Mouse (Mus musculus) adrenal gland (tissue): ENCODE data around the gene Ccdc12.
"Not testable (repeated sequence)": the region's sequence is repeated elsewhere in the genome, so short reads cannot be mapped to it uniquely, and the experiment has no call there.

Experiments
- intact Hi-C: fragments of 180-260 bp; cut with DNase I; formaldehyde crosslinking; loops from one replicate; pipeline ENCODE4 v1.15.1; 2025

Ccdc12 gene

DNA sequence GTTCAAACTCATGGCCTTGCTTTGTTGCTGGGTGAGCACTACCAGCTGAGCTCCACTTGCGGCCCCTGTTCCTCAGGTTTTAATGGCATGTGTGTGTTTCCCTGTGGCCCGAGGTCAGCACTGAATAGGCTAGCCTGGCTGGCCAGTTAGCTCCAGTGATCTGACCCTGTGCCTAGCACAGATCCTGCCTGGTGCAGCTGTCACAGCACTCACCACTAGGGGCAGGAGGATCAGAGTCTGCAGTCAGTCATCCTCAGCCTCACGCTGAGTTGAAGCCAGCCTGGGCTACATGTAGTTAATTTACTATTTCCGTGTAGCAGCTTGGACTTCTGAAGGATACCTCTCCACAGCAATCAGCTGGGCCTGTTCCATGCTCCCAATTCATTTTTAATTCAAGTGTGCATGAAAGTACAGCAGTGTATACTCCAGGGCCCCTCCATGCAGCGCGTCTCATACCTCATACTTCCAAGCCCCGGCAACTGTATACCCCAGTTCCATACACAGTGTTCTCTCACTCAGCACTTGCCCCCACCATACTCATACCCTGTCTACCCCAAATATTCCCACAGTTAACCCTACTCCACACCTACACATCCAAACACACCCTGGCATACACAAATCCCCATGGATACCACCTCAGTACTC is 16.3 kb downstream of the Ccdc12 start:
- intact Hi-C loops = no loop called here

DNA sequence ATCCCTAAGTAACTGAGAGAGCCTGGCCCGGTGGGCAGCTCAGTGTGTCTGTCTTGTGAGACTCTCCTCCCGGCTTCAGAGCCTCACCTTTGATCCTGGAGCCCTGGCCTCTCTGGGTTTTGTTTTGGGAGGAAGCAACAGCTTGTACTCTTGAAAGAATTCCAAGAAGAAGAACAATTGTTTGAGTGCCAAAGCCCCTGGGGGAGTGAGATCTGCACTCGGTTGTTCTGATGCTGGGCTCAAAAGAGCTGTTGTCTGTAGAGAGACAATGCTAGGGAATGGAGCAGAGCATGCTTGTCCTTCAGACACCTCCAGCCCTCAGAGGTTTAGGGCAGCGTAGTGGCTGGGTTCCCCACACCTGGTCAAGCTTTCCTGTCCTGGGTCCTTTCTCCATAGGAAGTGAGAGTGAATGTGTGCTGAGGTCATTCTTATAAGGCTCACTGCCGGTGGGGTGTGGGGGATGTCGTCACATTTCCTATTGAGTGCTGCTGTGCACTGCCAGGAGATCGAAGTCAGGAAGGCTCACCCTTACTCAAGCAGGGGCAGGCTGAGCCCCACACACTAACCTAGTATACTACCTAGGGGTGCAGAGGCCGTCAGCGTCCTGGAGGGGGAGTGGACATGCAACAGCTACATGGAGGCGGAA is 16.9 kb downstream of the Ccdc12 start:
- intact Hi-C loops = no loop called here

DNA sequence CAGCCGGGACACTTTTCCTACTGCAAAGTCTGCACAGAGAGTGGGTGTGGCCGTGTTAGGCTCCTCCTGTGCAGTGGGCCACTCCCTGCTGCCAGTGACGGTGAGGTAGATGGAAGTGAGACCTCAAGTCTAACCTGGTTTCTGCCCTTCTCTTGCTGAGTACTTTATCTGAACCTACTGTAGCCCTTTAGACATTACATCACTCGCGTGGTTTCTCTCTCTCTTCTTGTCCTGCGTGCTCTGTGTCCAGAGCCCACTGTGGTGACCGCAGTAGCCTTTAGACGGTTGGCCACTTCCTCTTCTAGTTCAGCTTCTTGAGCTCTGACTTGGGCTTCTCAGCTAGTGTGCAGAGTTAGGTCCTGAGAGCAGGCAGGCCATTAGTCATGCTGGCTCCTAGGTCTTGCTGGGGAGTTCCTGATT is 20.2 kb downstream of the Ccdc12 start:
- intact Hi-C loops = no loop called here

DNA sequence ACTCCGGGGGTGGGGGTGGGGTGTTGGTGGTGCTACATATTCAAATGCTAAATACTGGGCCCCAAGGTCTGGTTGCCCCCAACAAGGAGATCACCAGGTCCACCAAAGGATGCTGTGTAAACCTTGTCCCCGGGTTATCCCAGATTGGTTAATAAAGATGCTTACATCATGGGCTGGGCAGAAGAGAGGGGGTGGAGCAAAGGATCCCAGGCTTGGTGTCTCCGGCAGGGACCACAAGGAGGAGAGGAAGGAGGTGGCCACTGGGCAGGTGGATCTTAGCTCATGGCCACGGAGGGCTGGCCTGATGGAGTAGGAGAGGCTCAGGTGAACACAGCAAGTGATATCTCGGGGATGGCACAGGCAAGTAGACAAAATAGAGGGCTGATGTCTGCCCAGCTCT is 22.6 kb downstream of the Ccdc12 start:
- intact Hi-C loops = no loop called here

DNA sequence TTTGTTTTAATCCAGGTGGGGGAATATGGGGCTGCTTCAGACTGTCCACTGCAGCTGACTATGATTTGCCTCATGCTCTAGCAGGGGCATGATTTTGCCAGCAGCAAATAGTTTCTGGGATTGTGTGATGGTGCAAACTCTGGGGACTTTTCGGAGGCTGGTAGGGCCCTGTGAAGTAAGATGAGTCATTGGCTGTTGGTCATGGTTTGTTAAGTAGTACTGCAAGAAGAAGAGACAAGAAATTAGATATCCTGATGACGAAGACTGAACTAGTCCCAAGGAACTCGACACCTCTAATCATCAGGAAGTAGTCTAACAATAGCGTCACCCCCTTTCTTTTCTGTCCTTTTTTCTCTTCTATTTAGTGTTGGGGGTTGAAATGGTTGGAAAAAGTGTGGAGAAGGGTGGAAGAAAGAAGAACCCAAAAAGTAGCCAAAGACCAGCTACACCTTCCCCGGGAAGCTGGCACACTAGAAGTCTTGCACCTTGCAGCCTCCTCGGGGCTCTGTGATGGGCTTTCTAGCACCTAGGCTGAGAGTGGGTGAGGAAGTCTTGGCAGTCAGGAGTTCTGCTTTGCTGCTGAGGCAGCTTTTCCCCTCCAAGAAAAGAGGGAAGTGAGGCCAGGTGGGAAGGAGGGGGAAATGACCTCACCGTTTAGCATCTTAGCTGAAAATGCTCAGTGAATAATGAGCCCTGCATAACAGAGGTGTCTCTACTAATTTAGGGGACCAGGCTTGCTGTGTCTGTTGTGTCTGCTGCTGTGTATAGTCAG is 24.6 kb downstream of the Ccdc12 start:
- intact Hi-C loops = no loop called here

DNA sequence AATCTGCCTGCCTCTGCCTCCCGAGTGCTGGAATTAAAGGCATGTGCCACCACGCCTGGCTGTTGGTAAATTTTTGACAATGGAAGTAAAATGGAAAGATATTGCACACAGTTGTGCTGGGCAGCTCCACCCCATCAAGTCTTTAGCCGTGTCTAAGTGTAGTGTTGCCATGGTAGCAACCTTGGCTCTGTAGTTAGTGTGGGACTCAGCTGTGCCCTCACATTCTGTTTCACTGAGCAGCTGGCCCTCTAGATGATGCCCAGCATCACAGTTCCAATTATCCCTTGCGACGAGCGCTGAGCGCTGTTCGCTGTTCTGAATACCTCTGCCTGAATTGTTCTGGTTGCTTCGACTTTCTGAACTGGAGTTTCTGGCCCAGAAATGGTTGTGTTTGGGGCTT is 25.5 kb downstream of the Ccdc12 start:
- intact Hi-C loops = no loop called here

DNA sequence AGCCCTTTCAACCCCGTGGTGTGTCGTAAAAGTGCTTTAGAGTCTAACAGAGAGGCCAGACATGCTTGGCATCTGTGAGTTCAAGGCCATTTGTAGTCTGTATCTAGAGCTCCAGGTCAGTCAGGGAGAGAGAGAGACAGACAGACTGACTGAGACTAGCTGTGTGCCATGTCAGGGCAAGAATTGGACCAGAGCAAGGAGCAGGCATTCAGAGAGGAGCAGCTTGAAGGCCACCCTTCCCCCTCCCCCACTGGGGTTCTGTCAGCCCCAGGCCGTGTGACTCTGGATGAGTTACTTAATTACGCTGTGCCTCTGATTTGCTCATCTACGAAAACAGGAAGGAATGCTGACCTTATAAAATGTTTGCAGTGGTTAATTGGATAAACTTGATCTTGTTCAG is 26.0 kb downstream of the Ccdc12 start:
- intact Hi-C loops = no loop called here

DNA sequence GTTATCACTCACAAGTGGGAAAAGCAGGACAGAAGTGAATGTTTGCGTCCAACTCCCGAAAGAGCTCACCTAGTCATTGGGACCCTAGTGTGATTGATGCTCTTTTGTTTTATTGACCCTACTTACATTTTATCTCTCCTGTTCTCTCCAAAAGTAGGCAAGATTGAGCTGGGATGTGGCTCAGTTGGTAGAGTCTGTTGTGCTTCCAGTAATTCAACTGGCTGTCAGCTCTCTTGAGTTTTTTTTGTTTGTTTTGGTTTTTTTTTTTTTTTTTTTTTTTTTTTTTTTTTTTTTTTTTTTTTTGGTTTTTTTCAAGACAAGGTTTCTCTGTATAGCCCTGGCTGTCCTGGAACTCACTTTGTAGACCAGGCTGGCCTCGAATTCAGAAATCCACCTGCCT is 26.4 kb downstream of the Ccdc12 start:
- intact Hi-C loops = not testable (repeated sequence)

DNA sequence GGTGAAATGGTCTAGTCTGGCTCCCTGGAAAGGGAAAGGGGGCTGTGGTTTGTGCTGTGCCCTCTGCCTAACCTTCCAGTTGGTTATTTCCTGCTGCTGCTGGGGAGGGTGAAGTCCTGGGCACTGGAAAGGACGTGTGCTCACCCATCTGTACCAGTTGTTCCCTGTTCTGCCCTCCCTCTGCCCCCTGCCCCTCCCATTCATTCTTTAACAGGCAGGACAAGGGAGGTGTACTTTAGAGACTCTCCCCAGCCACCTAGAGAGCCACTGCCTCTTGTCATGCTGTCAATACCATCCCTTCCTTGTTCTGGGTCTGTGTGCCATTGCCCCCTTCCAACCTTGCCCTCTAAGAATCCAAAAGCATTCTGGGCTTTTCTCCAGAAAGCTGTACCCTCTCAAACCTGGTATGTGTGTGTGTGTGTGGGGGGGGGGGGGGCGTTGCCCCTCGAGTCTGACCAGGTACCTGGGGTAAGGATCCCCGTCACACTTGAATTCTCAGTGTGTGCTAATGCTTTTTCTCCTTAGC is 27.3 kb downstream of the Ccdc12 start:
- intact Hi-C loops = no loop called here

DNA sequence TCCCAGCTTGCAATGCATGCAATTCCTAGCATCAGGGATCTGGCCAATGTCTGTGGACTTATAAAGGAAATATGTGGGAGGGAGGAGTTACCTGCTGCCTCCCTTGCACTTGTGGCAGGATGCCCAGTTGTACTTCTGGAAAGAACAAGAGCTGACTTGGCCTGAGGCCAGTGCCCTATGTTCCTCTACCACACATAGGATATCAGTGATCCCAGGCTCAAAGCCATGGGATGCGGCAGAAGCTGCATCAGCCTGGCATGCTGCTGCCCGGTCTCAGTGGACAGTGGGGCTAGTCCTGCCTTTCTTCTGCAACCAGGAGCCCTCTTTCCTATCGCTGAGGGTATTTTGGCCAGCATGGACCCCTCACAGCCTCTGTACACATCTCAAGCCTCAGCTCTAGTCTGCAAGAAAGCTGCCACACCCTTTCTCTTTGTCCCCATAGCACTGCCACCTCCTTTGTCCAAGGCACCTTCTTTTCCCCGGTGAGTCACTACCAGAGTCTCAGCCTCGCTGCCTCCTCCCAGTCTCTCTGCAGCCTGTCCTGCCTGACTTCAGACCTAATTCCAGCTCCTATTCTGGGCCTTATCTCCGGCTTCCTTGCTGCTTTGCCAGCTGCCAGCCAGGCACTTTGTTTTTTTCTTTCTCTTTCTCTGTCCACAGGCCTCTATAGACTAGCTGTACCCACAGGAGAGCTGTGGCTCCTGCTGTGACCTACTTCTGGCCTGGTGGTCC is 28.0 kb downstream of the Ccdc12 start:
- intact Hi-C loops = no loop called here

DNA sequence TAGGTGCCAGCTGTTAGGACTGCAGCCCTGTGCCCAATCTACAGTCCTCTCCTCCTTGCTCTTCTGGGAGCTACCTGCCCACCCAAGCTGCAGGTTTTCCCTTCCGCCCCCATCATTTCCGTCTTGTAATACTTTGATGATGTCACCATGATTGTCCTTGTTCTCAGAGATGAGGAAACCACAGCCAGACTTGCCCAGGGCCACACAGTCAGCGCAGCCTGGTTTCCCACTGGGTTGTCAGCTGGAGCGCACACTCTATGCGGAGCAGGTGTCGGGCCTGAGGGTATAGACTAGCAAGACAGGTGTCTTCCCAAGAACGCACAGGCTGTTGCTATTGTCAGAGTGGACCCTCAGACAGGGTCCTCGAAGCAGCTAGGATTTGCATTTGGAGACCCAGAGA is 28.9 kb downstream of the Ccdc12 start:
- intact Hi-C loops = no loop called here

DNA sequence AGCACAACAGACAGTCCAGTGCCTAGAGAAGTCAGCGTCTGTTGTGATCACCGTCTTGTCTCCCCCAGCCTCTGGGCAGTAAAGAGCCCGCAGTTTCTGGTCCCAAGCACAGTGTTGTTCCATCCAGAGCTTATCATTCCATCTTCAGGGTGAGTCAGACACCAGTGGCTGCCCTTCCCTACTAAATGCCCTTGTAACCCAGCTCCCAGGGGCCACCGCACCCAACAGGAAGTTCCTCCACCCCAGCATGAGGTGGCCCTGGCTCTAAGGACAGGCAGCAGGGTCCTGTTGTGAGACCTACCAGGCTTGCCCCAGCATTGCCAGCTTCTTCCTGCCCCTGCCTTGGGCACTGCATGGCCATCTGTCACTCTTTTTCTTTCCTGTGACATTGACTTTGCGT is 29.3 kb downstream of the Ccdc12 start:
- intact Hi-C loops = no loop called here

DNA sequence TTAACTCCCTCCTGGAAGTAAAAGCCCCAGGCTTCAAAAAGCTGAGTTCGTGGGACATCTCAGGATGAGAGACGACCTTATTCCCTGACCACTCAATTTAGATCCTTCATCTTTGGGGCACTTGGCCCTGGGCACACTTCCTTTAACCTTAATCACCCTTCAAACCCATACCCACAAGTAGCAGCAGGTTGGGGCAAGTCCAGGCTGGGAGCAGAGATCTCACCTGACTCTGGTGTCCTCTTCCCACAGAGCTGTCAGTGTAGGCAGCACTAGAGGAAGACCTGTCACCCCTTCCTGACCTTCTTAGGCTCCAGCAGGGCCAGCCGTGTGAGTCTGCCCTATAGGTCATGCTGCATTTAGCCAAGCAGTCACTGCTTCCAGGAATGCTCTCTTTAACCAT is 30.2 kb downstream of the Ccdc12 start:
- intact Hi-C loops = no loop called here

DNA sequence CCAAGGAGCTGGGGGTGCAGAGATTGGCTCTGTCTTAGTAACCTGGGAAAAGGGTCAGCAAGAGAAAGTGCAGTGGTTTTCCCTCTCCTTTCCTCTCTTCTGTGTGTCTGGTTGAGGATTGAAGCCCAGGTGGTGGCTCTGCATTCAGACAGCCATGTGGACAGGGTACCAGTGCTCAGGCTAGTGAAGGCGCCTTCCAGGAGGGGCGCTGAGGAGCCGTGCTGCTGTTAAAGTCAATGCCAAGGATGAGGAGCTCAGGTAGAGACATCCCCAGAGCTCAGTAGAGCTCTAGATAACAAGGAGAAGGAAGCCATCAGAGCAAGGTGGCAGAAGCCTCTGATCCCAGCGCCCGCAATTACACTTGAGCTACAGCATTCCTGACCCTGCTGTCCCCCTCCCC is 30.8 kb downstream of the Ccdc12 start:
- intact Hi-C loops = no loop called here

DNA sequence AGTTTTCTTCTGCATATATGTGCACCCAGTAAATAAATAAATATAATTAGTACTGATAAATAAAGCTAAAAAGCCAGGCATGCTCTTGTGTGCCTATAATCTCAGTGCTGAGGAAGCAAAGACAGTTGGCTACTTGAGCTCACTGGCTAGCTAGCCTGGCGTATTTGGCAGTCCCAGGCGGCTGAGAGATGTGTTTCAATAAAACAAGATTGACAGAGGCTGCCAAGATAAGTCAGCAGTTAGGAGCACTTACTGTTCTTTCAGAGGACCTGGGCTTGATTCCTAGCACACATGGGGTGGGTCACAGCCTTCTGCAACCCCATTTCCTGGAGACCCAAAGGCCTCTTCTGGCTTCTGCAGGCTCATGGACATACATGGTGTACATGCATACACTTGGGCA is 31.5 kb downstream of the Ccdc12 start:
- intact Hi-C loops = no loop called here

DNA sequence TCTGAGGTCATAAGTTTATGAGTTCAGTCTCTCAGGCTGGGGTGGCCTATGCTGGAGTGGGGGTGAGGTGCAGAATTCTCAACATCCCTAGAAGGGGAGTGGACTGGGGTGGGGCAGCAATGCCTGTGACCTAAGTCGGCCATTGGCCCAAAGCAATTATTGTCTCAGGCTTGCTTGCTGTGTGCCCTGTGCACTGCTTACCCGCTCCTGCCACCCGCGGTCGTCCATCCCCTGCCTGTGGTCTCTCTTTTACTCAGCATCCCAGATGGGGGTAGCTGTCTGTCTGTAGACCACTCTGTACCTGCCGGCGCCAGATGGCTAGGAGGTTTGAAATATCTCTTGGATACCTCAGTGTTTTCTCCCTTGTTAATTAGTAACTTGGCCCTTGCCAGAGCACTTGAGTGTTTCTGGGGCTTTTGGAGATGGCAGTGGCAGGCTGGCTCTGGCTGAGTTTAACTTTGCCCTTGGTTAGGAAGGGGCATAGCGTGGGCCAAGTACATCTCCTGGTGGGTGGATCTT is 33.0 kb downstream of the Ccdc12 start:
- intact Hi-C loops = no loop called here

DNA sequence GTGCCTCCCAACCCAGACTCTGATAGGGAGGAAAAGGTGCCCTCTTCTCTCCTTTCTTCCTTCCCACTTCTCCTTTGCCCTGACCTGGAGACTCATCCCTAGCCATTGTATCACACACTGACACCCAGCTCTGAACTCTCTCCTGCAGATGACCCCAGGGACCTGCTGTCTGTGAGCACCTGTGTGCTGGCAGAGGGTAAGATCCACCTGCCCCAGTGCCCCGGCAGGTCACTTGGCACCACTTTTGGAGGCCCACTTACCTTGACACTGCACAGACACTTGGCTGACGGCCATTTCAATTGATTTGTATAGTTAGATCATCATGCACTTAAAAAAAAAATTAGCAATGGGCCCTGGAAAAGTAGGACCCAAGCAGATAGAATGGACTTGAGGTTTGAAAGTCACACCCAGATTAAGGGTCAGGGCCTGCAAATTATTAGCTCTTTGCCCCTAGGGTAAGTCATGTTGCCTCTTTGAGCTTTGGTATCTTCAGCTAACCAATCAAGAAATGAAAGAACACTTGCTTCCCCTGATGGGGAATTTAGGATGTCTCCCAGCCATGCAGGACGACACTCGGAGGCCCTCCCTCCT is 39.0 kb downstream of the Ccdc12 start:
- intact Hi-C loops = no loop called here

DNA sequence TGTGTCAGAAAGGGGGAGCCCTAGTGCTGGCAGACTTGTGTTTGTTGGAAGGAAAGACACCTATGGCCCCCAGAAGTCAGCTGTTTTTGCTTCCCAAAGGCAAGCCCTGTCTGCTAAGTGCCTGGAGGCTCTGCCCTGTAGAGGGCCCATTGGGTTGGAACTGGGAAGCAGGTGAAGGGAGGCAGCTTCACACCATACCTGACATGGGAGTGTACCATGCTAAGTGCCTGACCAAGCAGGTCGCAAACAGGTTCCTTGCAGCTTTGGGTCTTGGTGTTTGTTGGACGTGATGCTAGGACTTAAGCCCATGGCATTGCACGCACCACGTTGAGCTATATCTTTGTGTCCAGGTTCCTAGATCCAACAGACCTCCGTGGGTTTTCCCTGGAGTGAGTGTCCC is 40.1 kb downstream of the Ccdc12 start:
- intact Hi-C loops = no loop called here

DNA sequence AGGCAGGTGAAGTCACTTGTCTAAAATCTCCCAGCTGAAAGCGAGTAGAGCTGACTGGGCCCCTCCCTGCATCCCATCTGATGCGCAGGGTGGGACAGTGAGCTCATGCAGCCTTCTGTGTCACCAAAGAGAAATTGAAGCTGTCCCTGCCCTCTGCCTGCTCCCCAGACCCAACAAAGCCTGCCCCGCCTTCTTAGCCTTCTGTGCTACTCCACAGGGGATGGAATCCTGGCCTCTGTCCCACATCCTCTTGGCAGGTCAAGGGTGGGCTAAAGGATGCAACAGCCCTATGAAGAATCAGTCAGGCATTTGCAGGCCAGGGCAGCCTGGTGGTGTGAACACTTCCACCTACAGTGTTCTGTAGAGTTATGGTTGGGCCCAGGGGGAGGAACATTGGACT is 41.2 kb downstream of the Ccdc12 start:
- intact Hi-C loops = no loop called here

DNA sequence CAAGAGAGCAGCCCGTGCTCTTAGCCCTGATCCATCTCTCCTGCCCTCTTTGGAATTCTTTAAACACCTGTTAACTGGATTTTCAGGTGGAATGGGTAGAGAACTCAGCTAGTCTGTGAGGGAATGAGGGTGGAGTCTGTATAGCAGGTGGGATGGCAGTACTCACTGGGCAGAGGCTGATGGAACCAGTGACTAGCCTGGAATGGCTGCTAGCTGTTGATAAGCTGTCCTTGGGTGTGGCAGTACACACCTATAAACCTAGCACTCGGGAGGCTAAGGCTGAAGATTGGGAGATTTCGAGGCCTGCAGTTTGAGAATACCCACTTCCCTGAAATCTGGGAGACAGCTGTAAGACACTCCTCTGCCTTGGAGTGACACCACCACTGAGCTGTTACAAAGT is 43.3 kb downstream of the Ccdc12 start:
- intact Hi-C loops = no loop called here
